Mouse (Mus musculus): ENCODE results near the gene Hrc. TPM values are rescaled to one million over a fixed set of nuclear protein-coding genes. Genes with fewer than 3 reads are reported as not detected.

Gene Hrc
- polyA plus RNA-seq, 1 experiment: not detected

DNA sequence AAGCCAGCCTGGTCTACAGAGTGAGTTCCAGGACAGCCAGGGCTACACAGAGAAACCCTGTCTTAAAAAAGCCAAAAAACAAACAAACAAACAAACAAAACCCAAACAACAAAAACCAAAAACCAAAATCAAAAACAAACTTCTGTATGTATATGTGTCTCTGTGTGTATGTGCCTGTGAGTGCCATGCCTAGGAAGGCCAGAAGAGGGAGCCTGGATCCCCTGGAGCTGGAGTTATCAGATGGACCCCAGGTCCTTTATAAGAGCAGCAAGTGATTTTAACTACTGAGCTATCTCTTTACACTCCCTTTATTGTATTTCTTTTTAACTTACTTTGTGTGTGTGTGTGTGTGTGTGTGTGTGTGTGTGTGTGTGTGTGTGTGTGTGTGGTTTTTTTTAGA is 9.3 kb upstream of the Hrc start:
- no peaks in the 10 kb centered on the region for H3K36me3 ChIP-seq (ENCODE audit: control insufficient read depth)
- H3K4me3 ChIP-seq (replicated peaks): no peak overlapping the region
- TF ChIP-seq TAL1 (IDR thresholded peaks at IDR 0.05; ENCODE audit: low read length): no peak
- TF ChIP-seq GATA1 (IDR thresholded peaks at IDR 0.05; ENCODE audit: low read length): no peak

DNA sequence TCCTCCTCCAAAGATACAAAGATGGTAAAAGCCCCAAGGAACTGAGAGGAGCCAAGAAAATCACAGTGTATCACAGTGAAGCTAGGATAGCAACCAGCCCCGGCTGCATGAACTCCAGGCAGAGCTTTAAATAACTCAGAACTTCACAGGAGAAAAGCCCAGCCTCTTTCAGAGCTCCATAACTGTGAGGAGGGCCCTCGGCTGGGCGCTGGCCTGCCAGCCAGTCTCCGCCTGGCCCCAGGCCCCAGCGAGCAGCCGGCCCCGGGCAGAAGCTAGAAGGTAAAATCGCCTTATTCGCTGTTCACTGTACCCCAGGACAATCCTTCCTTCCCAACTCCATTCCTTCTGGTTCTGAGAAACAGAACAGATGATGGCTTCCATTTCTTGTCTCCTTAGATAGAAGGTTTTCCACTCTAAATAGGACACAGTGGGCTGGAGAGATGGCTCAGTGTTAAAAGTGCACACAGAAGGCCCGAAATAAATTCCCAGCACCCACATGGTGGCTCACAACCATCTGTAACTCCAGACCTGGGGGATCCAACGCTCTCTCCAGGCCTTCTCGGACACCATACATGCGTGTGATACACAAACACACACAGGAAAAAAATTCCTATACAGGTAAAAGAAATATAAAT is 6.1 kb upstream of the Hrc start:
- H3K4me3 ChIP-seq (replicated peaks): no peak overlapping the region
- peaks cover 22% of the 10 kb centered on the region for H3K27me3 ChIP-seq (ENCODE audit: control insufficient read depth)
- H3K36me3 ChIP-seq (ENCODE audit: control insufficient read depth): no peaks in the 10 kb centered on the region
- peaks cover 9% of the 10 kb centered on the region for H3K9me3 ChIP-seq (ENCODE audit: control insufficient read depth, low read length)
- peaks cover 10% of the 10 kb centered on the region for H3K4me1 ChIP-seq (ENCODE audit: control insufficient read depth)
- TF ChIP-seq GATA1 (IDR thresholded peaks at IDR 0.05; ENCODE audit: low read length) (no peak), TAL1 (IDR thresholded peaks at IDR 0.05; ENCODE audit: low read length) (no peak)

More for the DNA sequence above, 9.3 kb upstream of the Hrc start:
- Histone ChIP-seq H3K4me1 (ENCODE audit: control insufficient read depth) (no peaks in the 10 kb centered on the region), H3K27me3 (ENCODE audit: control insufficient read depth) (no peaks in the 10 kb centered on the region), H3K9me3 (ENCODE audit: control insufficient read depth, low read length) (peaks cover 11% of the 10 kb centered on the region)

DNA sequence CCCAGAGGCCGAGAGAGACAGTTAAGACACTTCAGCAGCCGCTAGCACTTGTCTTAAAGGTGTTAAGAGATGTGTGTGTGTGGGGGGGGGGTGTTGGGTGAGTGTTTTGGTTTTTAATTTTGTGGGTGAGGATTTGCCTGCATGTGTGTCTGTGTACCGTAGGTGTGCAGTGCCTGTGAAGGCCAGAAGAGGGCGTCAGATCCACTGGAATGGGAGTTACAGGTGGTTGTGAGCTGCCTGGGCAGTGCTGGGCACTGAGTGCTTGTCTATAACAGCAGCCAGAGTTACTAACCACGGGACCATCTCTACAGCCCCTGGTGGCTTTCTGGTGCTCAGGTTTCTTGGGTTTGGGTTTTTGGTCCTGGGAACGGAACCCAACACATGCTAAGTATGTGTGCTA is 3.6 kb upstream of the Hrc start:
- Histone ChIP-seq H3K9me3 (ENCODE audit: control insufficient read depth, low read length) (peaks cover 3% of the 10 kb centered on the region), H3K4me1 (ENCODE audit: control insufficient read depth) (peaks cover 10% of the 10 kb centered on the region), H3K36me3 (ENCODE audit: control insufficient read depth) (no peaks in the 10 kb centered on the region), H3K4me3 (replicated peaks) (no peak overlapping the region), H3K27me3 (ENCODE audit: control insufficient read depth) (peaks cover 45% of the 10 kb centered on the region)
- no peak for TF ChIP-seq TAL1 (IDR thresholded peaks at IDR 0.05; ENCODE audit: low read length)
- no peak for TF ChIP-seq GATA1 (IDR thresholded peaks at IDR 0.05; ENCODE audit: low read length)

DNA sequence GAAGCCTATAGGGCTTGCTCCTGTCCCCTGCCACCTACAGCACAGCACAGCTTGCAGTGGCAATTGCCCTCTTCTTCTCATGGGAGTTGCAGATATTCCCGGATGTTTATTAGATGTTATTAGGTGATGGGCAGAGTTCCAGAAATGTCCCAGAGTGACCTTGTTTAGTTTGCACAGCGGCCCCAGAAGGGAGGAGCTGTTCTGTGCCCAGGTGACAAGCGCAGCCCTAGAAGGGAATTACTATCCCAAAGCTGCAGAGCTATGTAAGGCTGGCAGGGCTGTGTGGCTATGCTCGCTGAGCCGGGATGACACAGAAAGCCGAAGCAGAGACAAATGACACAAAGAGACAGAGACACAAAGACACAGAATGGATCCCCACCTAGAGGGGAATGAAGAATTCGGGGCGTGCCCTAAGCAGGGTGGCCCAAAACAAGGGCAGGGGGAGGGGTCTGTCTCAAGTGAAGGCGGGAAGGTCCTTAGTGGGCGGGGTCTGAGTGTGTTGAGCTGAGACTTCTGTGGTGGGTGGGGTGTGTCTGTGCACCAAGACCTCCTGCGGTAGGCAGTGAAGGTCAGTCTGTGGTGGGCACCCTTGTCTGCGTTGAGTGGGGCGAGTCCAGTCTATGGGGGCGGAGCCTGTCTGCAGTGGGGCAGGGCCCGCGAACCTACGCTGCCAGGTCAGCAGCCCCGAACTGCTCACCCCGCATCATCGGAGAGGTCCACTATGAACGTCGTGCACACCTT is 2.2 kb upstream of the Hrc start:
- TF ChIP-seq TAL1 (IDR thresholded peaks at IDR 0.05; ENCODE audit: low read length) (no peak), GATA1 (IDR thresholded peaks at IDR 0.05; ENCODE audit: low read length) (no peak)
- peaks cover 13% of the 10 kb centered on the region for H3K4me1 ChIP-seq (ENCODE audit: control insufficient read depth)
- peaks cover 58% of the 10 kb centered on the region for H3K27me3 ChIP-seq (ENCODE audit: control insufficient read depth)
- no peaks in the 10 kb centered on the region; the same call in 1 of the 2 replicates for H3K9me3 ChIP-seq (ENCODE audit: control insufficient read depth, low read length)
- peak overlapping the region; percentile 52 for H3K4me3 ChIP-seq (replicated peaks)
- no peaks in the 10 kb centered on the region for H3K36me3 ChIP-seq (ENCODE audit: control insufficient read depth)

DNA sequence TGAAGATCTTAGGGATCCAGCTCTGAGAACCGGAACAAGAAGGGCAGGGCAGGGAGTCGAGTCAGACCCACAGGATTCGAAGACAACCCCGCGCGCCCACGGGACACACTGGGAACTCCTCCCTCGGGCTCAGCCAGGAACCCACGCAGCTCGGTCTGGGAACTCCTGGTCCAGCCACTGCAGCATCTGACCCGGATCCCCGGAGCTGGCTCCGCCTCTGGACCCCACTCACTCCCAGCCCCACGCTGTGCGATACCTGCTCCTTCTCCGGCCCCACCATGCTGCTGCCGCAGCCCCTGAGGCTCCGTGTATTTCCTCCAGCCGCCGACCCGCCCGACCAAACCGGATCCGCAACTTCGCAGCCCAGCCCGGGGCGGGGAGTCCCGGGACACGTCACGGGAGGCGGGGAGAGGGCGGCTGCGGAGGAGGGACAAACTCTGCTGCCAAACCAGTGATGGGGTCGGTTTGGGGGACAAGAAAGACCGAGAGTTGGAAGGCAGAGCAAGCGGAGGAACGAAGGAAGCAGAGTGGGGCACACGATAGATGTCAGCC is 1.6 kb upstream of the Hrc start, which contains the start of gene Trpm4:
Gene Trpm4, minus strand, starts transcription at position 350 of the 552 bp plus-strand sequence.
- Histone ChIP-seq H3K27me3 (ENCODE audit: control insufficient read depth) (peaks cover 64% of the 10 kb centered on the region), H3K4me3 (replicated peaks) (peak within 1 kb of the TSS; percentile 52), H3K4me1 (ENCODE audit: control insufficient read depth) (peaks cover 19% of the 10 kb centered on the region), H3K9me3 (ENCODE audit: control insufficient read depth, low read length) (no peaks in the 10 kb centered on the region; the same call in 1 of the 2 replicates), H3K36me3 (ENCODE audit: control insufficient read depth) (no peaks in the 10 kb centered on the region)
- no peak for TF ChIP-seq TAL1 (IDR thresholded peaks at IDR 0.05; ENCODE audit: low read length)
- TF ChIP-seq GATA1 (IDR thresholded peaks at IDR 0.05; ENCODE audit: low read length): no peak

DNA sequence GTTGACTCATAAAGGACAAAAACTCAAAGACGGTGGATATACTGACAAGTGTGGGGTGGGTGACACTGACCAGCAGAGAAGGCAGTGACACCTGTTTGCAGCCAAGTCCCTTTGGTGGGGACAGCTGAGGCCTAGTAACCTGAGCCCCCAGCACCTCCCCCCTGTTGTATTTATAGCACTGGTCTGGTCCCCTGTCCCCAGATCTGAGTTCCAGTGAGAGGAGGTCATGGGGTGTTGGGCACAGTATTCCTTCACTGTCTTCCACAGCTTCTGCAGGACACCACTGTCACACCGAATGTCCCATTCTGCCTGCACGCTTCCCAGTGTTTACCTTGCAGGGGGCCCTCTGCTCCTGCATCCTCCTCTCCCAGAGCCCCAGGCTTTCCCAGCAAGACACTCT is 485 bp upstream of the Hrc start:
- Histone ChIP-seq H3K4me1 (ENCODE audit: control insufficient read depth) (peaks cover 30% of the 10 kb centered on the region), H3K27me3 (ENCODE audit: control insufficient read depth) (peaks cover 75% of the 10 kb centered on the region), H3K4me3 (replicated peaks) (no peak overlapping the region), H3K36me3 (ENCODE audit: control insufficient read depth) (no peaks in the 10 kb centered on the region), H3K9me3 (ENCODE audit: control insufficient read depth, low read length) (no peaks in the 10 kb centered on the region; the same call in 1 of the 2 replicates)
- TF ChIP-seq GATA1 (IDR thresholded peaks at IDR 0.05; ENCODE audit: low read length) (no peak), TAL1 (IDR thresholded peaks at IDR 0.05; ENCODE audit: low read length) (no peak)

DNA sequence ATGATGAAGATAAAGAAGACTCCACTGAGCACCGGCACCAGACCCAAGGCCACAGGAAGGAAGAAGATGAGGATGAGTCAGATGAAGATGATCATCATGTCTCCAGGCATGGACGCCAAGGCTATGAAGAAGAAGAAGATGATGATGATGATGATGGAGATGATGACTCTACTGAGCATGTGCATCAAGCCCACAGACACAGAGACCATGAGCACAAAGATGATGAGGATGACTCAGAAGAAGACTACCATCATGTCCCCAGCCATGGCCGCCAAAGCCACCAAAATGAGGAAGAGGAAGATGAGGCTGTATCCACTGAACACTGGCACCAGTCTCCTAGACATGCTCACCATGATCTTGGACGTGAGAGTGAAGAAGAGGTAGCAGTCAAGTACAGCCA is 1.2 kb downstream of the Hrc start:
- Histone ChIP-seq H3K27me3 (ENCODE audit: control insufficient read depth) (peaks cover 88% of the 10 kb centered on the region), H3K36me3 (ENCODE audit: control insufficient read depth) (no peaks in the 10 kb centered on the region), H3K9me3 (ENCODE audit: control insufficient read depth, low read length) (no peaks in the 10 kb centered on the region; the same call in 1 of the 2 replicates), H3K4me3 (replicated peaks) (no peak overlapping the region), H3K4me1 (ENCODE audit: control insufficient read depth) (peaks cover 47% of the 10 kb centered on the region)
- TF ChIP-seq TAL1 (IDR thresholded peaks at IDR 0.05; ENCODE audit: low read length) (no peak), GATA1 (IDR thresholded peaks at IDR 0.05; ENCODE audit: low read length) (no peak)

DNA sequence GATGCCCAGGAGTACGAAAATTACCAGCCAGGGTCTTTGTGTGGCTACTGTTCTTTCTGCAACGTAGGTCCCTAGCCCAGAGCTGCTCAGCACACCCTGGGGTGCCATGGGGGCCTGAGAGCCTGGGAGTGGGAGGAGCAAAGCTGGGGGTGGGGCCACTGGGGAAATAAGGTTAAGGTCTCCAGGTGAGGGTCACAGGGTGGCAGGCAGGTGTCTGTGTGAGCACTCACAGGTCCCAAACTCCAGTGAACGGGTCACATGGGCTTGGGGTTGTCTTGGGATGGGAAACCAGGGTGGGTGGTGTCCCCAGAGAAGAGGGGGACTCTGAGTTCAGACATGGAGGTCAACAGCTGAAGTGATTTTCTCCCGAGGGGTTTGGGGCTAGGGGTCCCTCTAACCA is 2.4 kb downstream of the Hrc start:
- peaks cover 81% of the 10 kb centered on the region for H3K27me3 ChIP-seq (ENCODE audit: control insufficient read depth)
- TF ChIP-seq GATA1 (IDR thresholded peaks at IDR 0.05; ENCODE audit: low read length) (no peak), TAL1 (IDR thresholded peaks at IDR 0.05; ENCODE audit: low read length) (no peak)

More for the DNA sequence above, 2.4 kb downstream of the Hrc start:
- Histone ChIP-seq H3K4me3 (replicated peaks) (no peak overlapping the region), H3K9me3 (ENCODE audit: control insufficient read depth, low read length) (no peaks in the 10 kb centered on the region), H3K36me3 (ENCODE audit: control insufficient read depth) (no peaks in the 10 kb centered on the region), H3K4me1 (ENCODE audit: control insufficient read depth) (peaks cover 59% of the 10 kb centered on the region)
